Mouse (Mus musculus) embryonic facial prominence, embryonic 11.5 days (tissue): ENCODE results near the gene Nodal. TPM values are rescaled to one million over a fixed set of nuclear protein-coding genes. Genes with fewer than 3 reads are reported as not detected.

Source experiments
- ATAC-seq: fragments of 200-750 bp; cut with Nextera tagmentation; replicated peaks from 2 replicates; pipeline ENCODE4 v1.8.0; 2017; ENCODE audit warnings: low read depth; ENCODE audit not compliant: insufficient number of reproducible peaks, low FRiP score, low TSS enrichment
- DNase-seq: peaks from one replicate; pipeline ENCODE4 v3.0.0-alpha.2; 2015; ENCODE audit warnings: low spot score
- H3K27ac ChIP-seq: fragments of 300-500 bp; sonication (generic); replicated peaks from 2 replicates; pipeline ENCODE4 v1.5.1; 2014; ENCODE audit warnings: mild to moderate bottlenecking, low read depth, low read length, control low read depth
- H3K27me3 ChIP-seq: fragments of 300-500 bp; sonication (generic); 2 replicates; pipeline ENCODE4 v1.6.1; 2014; ENCODE audit warnings: mild to moderate bottlenecking, low read length, moderate library complexity, mixed read lengths; ENCODE audit not compliant: control insufficient read depth, insufficient read depth
- H3K36me3 ChIP-seq: fragments of 300-500 bp; sonication (generic); replicated peaks from 2 replicates; pipeline ENCODE4 v1.6.1; 2014; ENCODE audit warnings: low read depth, mild to moderate bottlenecking, low read length, moderate library complexity, mixed read lengths; ENCODE audit not compliant: control insufficient read depth, insufficient read depth
- H3K4me1 ChIP-seq: fragments of 300-500 bp; sonication (generic); 2 replicates; pipeline ENCODE4 v1.6.1; 2014; ENCODE audit warnings: low read length, mixed read lengths; ENCODE audit not compliant: control insufficient read depth, insufficient read depth
- H3K4me2 ChIP-seq: fragments of 300-500 bp; sonication (generic); 2 replicates; pipeline ENCODE4 v1.6.1; 2014; ENCODE audit warnings: low read depth, mild to moderate bottlenecking, control low read depth, low read length, moderate library complexity
- H3K4me3 ChIP-seq: fragments of 300-500 bp; sonication (generic); 2 replicates; pipeline ENCODE4 v1.5.1; 2014; ENCODE audit warnings: low read depth, low read length, control low read depth
- H3K9ac ChIP-seq: fragments of 300-500 bp; sonication (generic); replicated peaks from 2 replicates; pipeline ENCODE4 v1.6.1; 2014; ENCODE audit warnings: mild to moderate bottlenecking, control low read depth, low read length
- H3K9me3 ChIP-seq: fragments of 300-500 bp; sonication (generic); replicated peaks from 2 replicates; pipeline ENCODE4 v1.6.1; 2016; ENCODE audit warnings: mild to moderate bottlenecking, low read length, inconsistent platforms, mixed read lengths; ENCODE audit not compliant: control insufficient read depth
- WGBS: fragments of 180-500 bp; shearing (Covaris S2); extraction: QIAGEN DNeasy Blood & Tissue Kit; methylation state at CpG from one replicate; pipeline ENCODE4 v1.1.7; 2014; 5-methylcytosine and 5-hydroxymethylcytosine counted together
- polyA plus RNA-seq: library from polyadenylated mRNA; unstranded; fragments of >200 nt; fragmentation: Nextera tagmentation; extraction: Ambion mirVana; gene quantifications from 2 replicates; pipeline ENCODE4 v1.2.1, GENCODE M21; 2014

The Nodal gene
- polyA plus RNA-seq, 1 experiment from 2014 or later, result 0.20 TPM

- H3K9me3 ChIP-seq, result no peaks in the 10 kb centered on the region
- no peak overlapping the region for H3K27ac ChIP-seq
- no peak for DNase-seq
- H3K4me3 ChIP-seq, result no peak overlapping the region
- 50% methylated on average over 6 of the region's 6 CpGs for WGBS
- ATAC-seq, result no peak
- no peaks in the 10 kb centered on the region for H3K36me3 ChIP-seq
- 0 out of 2 replicates have a peak, but pooled peaks cover 3% of the 10 kb centered on the region for H3K4me1 ChIP-seq
- H3K4me2 ChIP-seq, result no peak overlapping the region
- no peak overlapping the region for H3K9ac ChIP-seq
- H3K27me3 ChIP-seq, result no peaks in the 10 kb centered on the region
Observed at GRCm38 (mm10) chr10:61443456-61443855, 25.7 kb downstream of the Nodal start.

GRCm38 (mm10) chr10:61443876-61444275 lies 26.1 kb downstream of the Nodal start:
- no peak overlapping the region for H3K27ac ChIP-seq
- ATAC-seq (no peak), DNase-seq (no peak)
- 0 out of 2 replicates have a peak, but pooled peaks cover 3% of the 10 kb centered on the region for H3K4me1 ChIP-seq
- H3K9me3 ChIP-seq, result no peaks in the 10 kb centered on the region
- H3K36me3 ChIP-seq, result no peaks in the 10 kb centered on the region
- WGBS, result 65% methylated on average over 1 of the region's 1 CpGs
- no peaks in the 10 kb centered on the region for H3K27me3 ChIP-seq
- no peak overlapping the region for H3K9ac ChIP-seq
- no peak overlapping the region for H3K4me2 ChIP-seq
- H3K4me3 ChIP-seq, result no peak overlapping the region

DNA sequence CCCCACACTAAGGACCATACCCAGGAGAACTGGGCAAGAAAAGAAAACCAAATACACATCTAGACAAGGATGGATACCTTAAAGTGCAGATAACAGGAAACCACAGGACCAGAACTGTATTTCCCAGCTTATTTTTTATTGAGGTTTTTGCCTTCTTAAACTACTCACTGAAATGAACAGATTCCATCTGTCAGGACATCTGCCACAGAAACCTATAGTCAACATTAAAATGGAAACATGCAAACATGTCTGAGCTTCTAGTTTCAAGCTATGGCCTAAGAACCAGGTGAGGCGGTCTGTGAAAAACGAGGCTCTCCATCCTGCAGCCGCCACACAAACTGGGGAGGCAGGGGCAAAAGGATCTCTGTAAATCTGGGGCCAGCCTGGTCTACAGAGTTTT lies 27.2 kb downstream of the Nodal start:
- DNase-seq (no peak), ATAC-seq (no peak)
- Histone ChIP-seq H3K9ac (no peak overlapping the region), H3K4me1 (0 out of 2 replicates have a peak, but pooled peaks cover 3% of the 10 kb centered on the region), H3K9me3 (no peaks in the 10 kb centered on the region), H3K4me2 (no peak overlapping the region), H3K27me3 (no peaks in the 10 kb centered on the region), H3K27ac (no peak overlapping the region), H3K4me3 (no peak overlapping the region), H3K36me3 (no peaks in the 10 kb centered on the region)
- 86% methylated on average over 3 of the region's 3 CpGs for WGBS

DNA sequence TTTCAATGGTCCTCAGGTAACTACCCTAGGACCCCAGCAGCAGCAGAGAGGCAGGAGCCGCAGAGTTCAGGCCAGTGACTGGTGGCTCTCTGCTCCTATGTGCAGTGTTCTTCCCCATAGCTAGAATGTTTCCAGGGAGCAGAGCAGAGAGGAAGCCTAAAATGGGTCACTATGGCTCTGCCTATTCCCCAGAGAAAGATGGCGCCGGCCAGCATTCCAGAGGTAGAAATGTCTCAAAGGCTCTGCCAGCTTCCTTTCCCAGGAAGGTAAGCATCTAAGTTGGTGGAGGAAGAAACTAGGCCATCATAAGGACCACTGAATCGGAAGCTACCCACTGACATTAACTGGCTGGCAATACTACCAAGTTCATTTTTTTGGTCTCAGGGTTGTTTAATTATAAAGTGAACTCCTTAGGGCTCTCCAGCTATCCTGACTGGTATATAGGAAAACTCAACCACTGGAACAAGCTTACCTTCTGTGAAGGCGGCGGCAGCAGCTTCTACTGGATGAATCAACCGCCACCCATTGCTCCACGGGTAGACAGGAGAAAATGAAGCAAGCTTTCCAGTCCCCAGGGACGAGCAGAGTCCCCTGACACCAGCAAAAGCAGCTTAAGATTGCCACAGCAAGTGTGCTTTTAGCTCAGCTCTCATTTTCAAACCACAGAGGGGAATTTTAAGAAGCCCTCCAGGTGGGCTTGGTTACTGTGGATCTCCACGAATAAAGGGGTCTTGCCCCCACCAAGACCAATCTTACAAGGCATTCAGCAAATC lies 30.0 kb downstream of the Nodal start:
- H3K27ac ChIP-seq, result no peak overlapping the region
- no peaks in the 10 kb centered on the region for H3K36me3 ChIP-seq
- no peak overlapping the region for H3K9ac ChIP-seq
- 84% methylated on average over 10 of the region's 10 CpGs for WGBS
- no peak overlapping the region for H3K4me3 ChIP-seq
- no peak for DNase-seq
- H3K9me3 ChIP-seq, result no peaks in the 10 kb centered on the region
- ATAC-seq, result no peak
- 0 out of 2 replicates have a peak, but pooled peaks cover 3% of the 10 kb centered on the region for H3K4me1 ChIP-seq
- no peaks in the 10 kb centered on the region for H3K27me3 ChIP-seq
- no peak overlapping the region for H3K4me2 ChIP-seq

DNA sequence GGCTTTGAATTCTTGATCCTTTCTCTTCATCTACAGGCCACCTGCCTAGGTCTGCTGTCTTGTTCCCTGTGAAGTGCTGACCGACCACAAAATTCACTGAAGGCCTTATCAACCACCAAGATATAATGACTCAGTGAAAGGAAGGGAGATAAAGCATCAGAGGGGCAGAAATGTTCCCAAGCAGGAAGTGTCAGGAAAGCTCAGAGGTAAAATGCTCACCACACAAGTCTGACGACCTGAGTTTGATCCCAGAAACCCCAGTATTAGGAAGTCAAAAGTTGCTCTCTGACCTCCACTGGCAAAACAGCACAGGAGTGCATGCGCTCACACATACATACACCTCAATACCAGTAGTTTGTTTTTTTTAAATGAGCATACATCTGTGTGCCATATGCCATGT lies 31.1 kb downstream of the Nodal start:
- Histone ChIP-seq H3K9ac (no peak overlapping the region), H3K9me3 (no peaks in the 10 kb centered on the region), H3K4me3 (no peak overlapping the region), H3K4me1 (no peaks in the 10 kb centered on the region), H3K36me3 (no peaks in the 10 kb centered on the region), H3K27ac (no peak overlapping the region), H3K4me2 (no peak overlapping the region), H3K27me3 (no peaks in the 10 kb centered on the region)
- ATAC-seq (no peak), DNase-seq (no peak)
- 73% methylated on average over 3 of the region's 3 CpGs for WGBS

DNA sequence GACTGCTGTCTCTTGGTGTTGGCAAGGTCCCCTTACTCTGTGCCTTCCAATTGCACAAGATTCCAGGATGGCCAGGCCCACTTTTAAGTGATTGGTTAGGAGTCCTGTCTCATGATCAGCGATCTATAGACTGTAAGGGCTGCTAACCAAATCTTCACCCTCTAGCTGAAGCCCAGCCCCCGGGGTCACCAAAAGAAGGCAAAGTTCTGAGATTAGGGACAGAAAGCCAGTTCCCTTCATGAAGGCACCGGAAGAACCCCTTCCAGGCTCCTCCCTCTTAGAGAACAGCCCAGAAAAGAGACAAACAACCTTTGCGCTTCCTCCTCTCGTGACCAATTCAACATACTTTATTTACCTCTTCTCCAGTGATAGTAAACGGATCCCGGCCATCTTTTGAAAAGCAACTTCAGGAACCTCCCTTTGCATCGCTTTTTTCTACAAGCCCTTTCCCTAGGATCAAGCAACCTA lies 33.7 kb downstream of the Nodal start:
- H3K4me2 ChIP-seq, result peak overlapping the region; percentile 69
- 5% methylated on average over 8 of the region's 8 CpGs for WGBS
- peak overlapping the region; percentile 94 for H3K9ac ChIP-seq
- no peaks in the 10 kb centered on the region for H3K27me3 ChIP-seq
- H3K4me3 ChIP-seq, result peak overlapping the region; percentile 99
- DNase-seq, result peak; percentile 32
- no peaks in the 10 kb centered on the region for H3K9me3 ChIP-seq
- no peak overlapping the region for H3K27ac ChIP-seq
- no peaks in the 10 kb centered on the region for H3K4me1 ChIP-seq
- H3K36me3 ChIP-seq, result no peaks in the 10 kb centered on the region
- ATAC-seq, result no peak

GRCm38 (mm10) chr10:61451931-61452617 lies 34.3 kb downstream of the Nodal start:
- H3K9me3 ChIP-seq, result no peaks in the 10 kb centered on the region
- peak overlapping the region; percentile 99 for H3K4me3 ChIP-seq
- ATAC-seq, result peak; percentile 50
- H3K4me1 ChIP-seq, result no peaks in the 10 kb centered on the region
- peak overlapping the region; percentile 69 for H3K4me2 ChIP-seq
- WGBS, result under 1% methylated on average over 45 of the region's 62 CpGs
- peak overlapping the region; percentile 41 for H3K27ac ChIP-seq
- peak overlapping the region; percentile 94 for H3K9ac ChIP-seq
- H3K36me3 ChIP-seq, result no peaks in the 10 kb centered on the region
- DNase-seq, result peak; percentile 42
- no peaks in the 10 kb centered on the region for H3K27me3 ChIP-seq

DNA sequence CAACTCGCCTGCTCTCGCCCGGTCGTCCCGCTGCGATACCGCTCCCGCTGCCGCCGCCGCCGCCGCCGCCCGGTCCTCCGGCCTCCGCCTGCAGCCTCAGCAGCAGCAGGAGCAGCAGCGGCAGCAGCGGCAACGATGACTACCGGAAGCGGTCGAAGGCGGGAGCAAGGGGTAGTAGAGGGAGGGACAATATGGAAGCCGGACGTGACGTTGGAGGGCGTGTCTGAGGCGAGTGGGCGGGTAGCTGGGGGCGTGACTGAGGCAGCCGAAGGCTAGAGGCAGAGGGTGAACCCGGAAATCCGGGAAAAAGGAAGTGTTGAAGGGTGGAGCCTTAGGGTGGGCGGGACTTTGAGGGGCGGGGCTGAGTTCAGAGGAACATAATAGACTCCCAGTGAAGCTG lies 34.9 kb downstream of the Nodal start, which contains the start of gene Eif4ebp2:
Gene Eif4ebp2, minus strand, starts transcription at position 17 of the 400 bp plus-strand sequence.
- ATAC-seq (peak; percentile 96), DNase-seq (peak; percentile 99)
- Histone ChIP-seq H3K9me3 (no peaks in the 10 kb centered on the region), H3K9ac (peak within 1 kb of the TSS; percentile 94), H3K4me1 (no peaks in the 10 kb centered on the region), H3K27ac (peak within 1 kb of the TSS; percentile 41), H3K4me3 (peak within 1 kb of the TSS; percentile 99), H3K4me2 (peak within 1 kb of the TSS; percentile 69), H3K36me3 (no peaks in the 10 kb centered on the region), H3K27me3 (no peaks in the 10 kb centered on the region)
- WGBS, result under 1% methylated on average over 36 of the region's 36 CpGs
